Mouse (Mus musculus): ENCODE data around the gene Fbn1. TPM values are rescaled to one million over a fixed set of nuclear protein-coding genes. Genes with fewer than 3 reads are reported as not detected.

The Fbn1 gene
- total RNA-seq, 4 experiments from 2014 or later, result 11.4 to 25.4 (median 14.2) TPM

GRCm38 (mm10) chr2:125330506-125330905 lies 177.3 kb downstream of the Fbn1 start:
- DNase-seq, result no peak

- DNase-seq, result no peak
Measured at GRCm38 (mm10) chr2:125325125-125325855, 182.5 kb downstream of the Fbn1 start.

GRCm38 (mm10) chr2:125324455-125324854 lies 183.3 kb downstream of the Fbn1 start:
- DNase-seq, result no peak

GRCm38 (mm10) chr2:125323347-125323746 lies 184.4 kb downstream of the Fbn1 start:
- no peak for DNase-seq

- DNase-seq, result no peak
Measured at GRCm38 (mm10) chr2:125322581-125322980, 185.2 kb downstream of the Fbn1 start.

- no peak for DNase-seq
Measured at GRCm38 (mm10) chr2:125321071-125321470, 186.7 kb downstream of the Fbn1 start.

GRCm38 (mm10) chr2:125319651-125320050 lies 188.1 kb downstream of the Fbn1 start:
- DNase-seq, result no peak

GRCm38 (mm10) chr2:125318371-125319061 lies 189.3 kb downstream of the Fbn1 start:
- no peak for DNase-seq

GRCm38 (mm10) chr2:125315203-125315602 lies 192.6 kb downstream of the Fbn1 start:
- no peak for DNase-seq

- DNase-seq, result no peak
Measured at GRCm38 (mm10) chr2:125314169-125314925, 193.4 kb downstream of the Fbn1 start.

GRCm38 (mm10) chr2:125309710-125310109 lies 198.1 kb downstream of the Fbn1 start:
- DNase-seq, result no peak

- no peak for DNase-seq
Measured at GRCm38 (mm10) chr2:125305671-125306070, 202.1 kb downstream of the Fbn1 start.

- no peak for DNase-seq
Measured at GRCm38 (mm10) chr2:125304746-125305145, 203.0 kb downstream of the Fbn1 start.

GRCm38 (mm10) chr2:125303764-125304384 lies 203.9 kb downstream of the Fbn1 start:
- DNase-seq, result no peak

- no peak for DNase-seq
Measured at GRCm38 (mm10) chr2:125302625-125302924, 205.2 kb downstream of the Fbn1 start.

- DNase-seq, result no peak
Measured at GRCm38 (mm10) chr2:125301877-125302624, 205.7 kb downstream of the Fbn1 start.

- no peak for DNase-seq
Measured at GRCm38 (mm10) chr2:125298841-125299240, 209.0 kb downstream of the Fbn1 start.

GRCm38 (mm10) chr2:125295526-125295925 lies 212.3 kb downstream of the Fbn1 start:
- no peak for DNase-seq

- no peak for DNase-seq
Measured at GRCm38 (mm10) chr2:125293969-125294491, 213.8 kb downstream of the Fbn1 start.

- DNase-seq, result no peak
Measured at GRCm38 (mm10) chr2:125292616-125293015, 215.2 kb downstream of the Fbn1 start.

GRCm38 (mm10) chr2:125291101-125291500 lies 216.7 kb downstream of the Fbn1 start:
- DNase-seq, result no peak
